Mouse (Mus musculus): ENCODE measurements around the gene Gm1043. TPM values are rescaled to one million over a fixed set of nuclear protein-coding genes. Genes with fewer than 3 reads are reported as not detected.

Gm1043 gene
- polyA plus RNA-seq, 1 experiment from 2014 or later = not detected

DNA sequence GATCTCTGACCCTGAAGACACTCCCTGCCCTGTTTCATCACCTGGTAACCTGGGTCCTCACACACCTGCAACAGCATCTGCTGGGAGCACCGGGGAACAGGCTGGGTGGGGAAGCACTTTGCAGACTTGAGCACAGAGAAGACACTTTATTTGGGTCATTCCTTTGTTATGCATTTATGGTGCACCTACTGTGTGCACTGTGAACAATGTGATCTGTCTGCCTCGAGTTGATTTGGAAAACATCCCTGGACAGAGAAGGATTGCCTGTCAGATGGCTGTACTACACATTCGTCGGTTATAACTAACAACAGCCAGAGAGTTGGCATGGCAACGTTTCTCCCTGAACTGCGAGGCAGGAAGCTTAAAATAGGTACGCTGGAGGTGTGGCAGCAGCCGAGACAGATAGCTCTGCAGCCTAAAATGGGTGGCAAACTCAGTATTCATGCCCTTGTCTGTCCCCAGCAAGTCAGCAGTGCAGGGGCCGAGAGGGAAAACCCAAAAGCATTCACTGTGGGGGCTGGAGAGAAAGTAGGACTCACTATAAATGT lies 147.9 kb downstream of the Gm1043 start:
- Histone ChIP-seq H3K9me3 (replicated peaks; ENCODE audit: control insufficient read depth, low read length) (no peaks in the 10 kb centered on the region), H3K4me3 (ENCODE audit: low read depth, low read length) (no peak overlapping the region), H3K9ac (ENCODE audit: low read depth, low read length) (no peak overlapping the region), H3K27ac (ENCODE audit: low read length) (no peak overlapping the region), H3K36me3 (ENCODE audit: control insufficient read depth, insufficient read depth) (no peaks in the 10 kb centered on the region), H3K4me1 (ENCODE audit: control insufficient read depth, low read depth, low read length) (no peaks in the 10 kb centered on the region), H3K4me2 (ENCODE audit: low read depth, low read length) (no peak overlapping the region), H3K27me3 (ENCODE audit: control insufficient read depth, insufficient read depth, low read depth, low read length) (no peaks in the 10 kb centered on the region)
- ATAC-seq (ENCODE audit: low read depth) = no peak
- WGBS (ENCODE audit: insufficient replicate concordance) = 35% methylated on average over 9 of the region's 9 CpGs

DNA sequence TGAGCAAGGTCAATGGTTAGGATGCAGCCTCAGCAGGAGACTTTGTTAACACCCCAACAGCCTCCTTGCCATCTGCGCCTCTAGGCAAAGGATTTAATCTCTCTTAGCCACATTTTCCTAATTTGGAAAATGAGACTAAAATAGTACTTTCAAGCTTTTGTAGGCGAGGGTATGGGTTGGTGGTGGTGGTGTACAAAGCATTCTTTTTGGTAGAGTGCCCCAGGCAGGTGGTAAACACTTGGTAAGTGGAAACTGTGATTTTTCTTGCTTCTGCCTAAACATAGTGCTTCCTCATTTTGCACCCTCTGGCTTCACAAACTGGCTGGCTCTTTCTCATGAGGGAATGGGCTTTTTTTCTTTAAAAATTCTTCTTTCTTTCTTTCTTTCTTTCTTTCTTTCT lies 153.5 kb downstream of the Gm1043 start:
- peaks cover 33% of the 10 kb centered on the region for H3K27me3 ChIP-seq (ENCODE audit: control insufficient read depth, insufficient read depth, low read depth, low read length)
- peaks cover 3% of the 10 kb centered on the region; the same call in 1 of the 2 replicates for H3K4me1 ChIP-seq (ENCODE audit: control insufficient read depth, low read depth, low read length)
- no peak for ATAC-seq (ENCODE audit: low read depth)
- 28% methylated on average over 2 of the region's 2 CpGs for WGBS (ENCODE audit: insufficient replicate concordance)
- no peak overlapping the region for H3K27ac ChIP-seq (ENCODE audit: low read length)
- H3K4me3 ChIP-seq (ENCODE audit: low read depth, low read length) = no peak overlapping the region
- no peak overlapping the region for H3K9ac ChIP-seq (ENCODE audit: low read depth, low read length)
- no peak overlapping the region for H3K4me2 ChIP-seq (ENCODE audit: low read depth, low read length)
- H3K36me3 ChIP-seq (ENCODE audit: control insufficient read depth, insufficient read depth) = no peaks in the 10 kb centered on the region
- no peaks in the 10 kb centered on the region for H3K9me3 ChIP-seq (replicated peaks; ENCODE audit: control insufficient read depth, low read length)

DNA sequence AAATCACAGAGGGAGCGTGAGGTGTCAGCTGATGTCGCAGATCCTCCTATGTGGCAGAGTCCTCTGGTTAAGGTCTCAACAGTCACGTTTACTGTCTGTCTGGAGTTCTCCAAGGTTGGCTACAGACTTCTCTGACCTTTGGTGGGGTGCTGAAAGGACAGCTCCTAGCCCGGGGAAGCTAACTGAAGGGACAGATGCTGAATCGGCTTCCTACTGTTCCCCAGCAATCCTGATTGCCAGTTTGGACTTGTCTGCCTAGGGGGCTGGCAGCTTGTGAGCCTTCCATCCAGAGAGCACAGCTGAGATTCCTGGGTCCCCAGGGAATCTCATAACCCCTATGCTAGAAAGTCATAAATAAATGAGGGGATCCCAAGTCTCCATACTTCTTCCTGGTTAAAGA lies 155.4 kb downstream of the Gm1043 start:
- Histone ChIP-seq H3K4me3 (ENCODE audit: low read depth, low read length) (no peak overlapping the region), H3K27me3 (ENCODE audit: control insufficient read depth, insufficient read depth, low read depth, low read length) (peaks cover 52% of the 10 kb centered on the region), H3K9me3 (replicated peaks; ENCODE audit: control insufficient read depth, low read length) (no peaks in the 10 kb centered on the region), H3K4me1 (ENCODE audit: control insufficient read depth, low read depth, low read length) (peaks cover 3% of the 10 kb centered on the region; the same call in 1 of the 2 replicates), H3K4me2 (ENCODE audit: low read depth, low read length) (no peak overlapping the region), H3K27ac (ENCODE audit: low read length) (no peak overlapping the region), H3K36me3 (ENCODE audit: control insufficient read depth, insufficient read depth) (no peaks in the 10 kb centered on the region), H3K9ac (ENCODE audit: low read depth, low read length) (no peak overlapping the region)
- ATAC-seq (ENCODE audit: low read depth) = no peak
- 4% methylated on average over 5 of the region's 5 CpGs for WGBS (ENCODE audit: insufficient replicate concordance)

DNA sequence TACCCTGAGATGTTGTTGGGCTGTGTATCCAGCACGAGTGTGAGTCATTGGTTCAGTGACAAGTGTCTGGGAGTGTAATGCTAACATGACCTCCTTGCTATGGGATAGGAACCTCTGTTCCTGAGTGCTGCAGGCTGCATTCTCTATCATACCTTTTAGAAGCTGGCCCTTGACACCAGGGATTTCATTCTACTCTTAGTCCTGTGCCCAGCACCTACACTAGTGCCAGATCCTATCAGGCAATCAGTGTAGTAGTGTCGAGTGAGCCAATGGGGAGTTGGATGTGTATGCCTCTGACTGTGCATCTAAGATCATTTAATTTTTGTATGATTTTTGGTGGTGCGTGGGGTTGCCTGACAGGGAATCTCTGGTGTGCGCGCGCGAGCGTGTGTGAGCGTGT lies 156.1 kb downstream of the Gm1043 start:
- Histone ChIP-seq H3K9me3 (replicated peaks; ENCODE audit: control insufficient read depth, low read length) (no peaks in the 10 kb centered on the region), H3K4me2 (ENCODE audit: low read depth, low read length) (no peak overlapping the region), H3K4me3 (ENCODE audit: low read depth, low read length) (no peak overlapping the region), H3K27me3 (ENCODE audit: control insufficient read depth, insufficient read depth, low read depth, low read length) (peaks cover 58% of the 10 kb centered on the region), H3K27ac (ENCODE audit: low read length) (no peak overlapping the region), H3K36me3 (ENCODE audit: control insufficient read depth, insufficient read depth) (no peaks in the 10 kb centered on the region), H3K4me1 (ENCODE audit: control insufficient read depth, low read depth, low read length) (peaks cover 3% of the 10 kb centered on the region; the same call in 1 of the 2 replicates), H3K9ac (ENCODE audit: low read depth, low read length) (no peak overlapping the region)
- 10% methylated on average over 9 of the region's 9 CpGs for WGBS (ENCODE audit: insufficient replicate concordance)
- no peak for ATAC-seq (ENCODE audit: low read depth)

DNA sequence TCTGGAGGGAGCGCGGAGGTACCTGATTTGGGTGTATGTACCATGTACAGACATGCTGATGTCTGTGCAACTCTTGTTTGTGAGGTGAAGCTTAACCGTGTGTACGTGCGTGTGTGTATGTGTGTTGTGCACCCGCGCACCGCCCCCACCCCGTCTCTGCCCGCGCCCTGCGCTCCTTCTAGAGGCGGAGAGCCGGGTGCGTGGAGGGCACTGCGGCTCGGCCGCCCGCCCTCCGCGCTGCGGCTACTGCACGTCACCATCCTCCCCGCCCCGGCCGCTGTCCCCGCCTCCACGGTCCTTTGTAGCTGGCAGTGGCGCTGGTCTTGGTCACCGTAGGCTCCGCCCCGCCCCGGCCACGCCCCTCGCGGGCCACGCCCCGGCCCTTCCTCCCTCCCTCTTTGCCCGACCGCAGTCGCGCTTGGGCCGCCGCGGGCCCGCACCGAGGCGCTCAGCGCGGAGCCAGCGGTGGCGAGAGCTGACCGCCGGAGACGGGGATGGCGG lies 156.5 kb downstream of the Gm1043 start, which contains the start of gene Crmp1:
Crmp1 (plus strand) TSS at position 290 of the 501 bp plus-strand sequence.
- Histone ChIP-seq H3K36me3 (ENCODE audit: control insufficient read depth, insufficient read depth) (no peaks in the 10 kb centered on the region), H3K9me3 (replicated peaks; ENCODE audit: control insufficient read depth, low read length) (no peaks in the 10 kb centered on the region), H3K27ac (ENCODE audit: low read length) (no peak within 1 kb of the TSS), H3K27me3 (ENCODE audit: control insufficient read depth, insufficient read depth, low read depth, low read length) (peaks cover 63% of the 10 kb centered on the region), H3K9ac (ENCODE audit: low read depth, low read length) (no peak within 1 kb of the TSS), H3K4me1 (ENCODE audit: control insufficient read depth, low read depth, low read length) (peaks cover 3% of the 10 kb centered on the region; the same call in 1 of the 2 replicates), H3K4me3 (ENCODE audit: low read depth, low read length) (no peak within 1 kb of the TSS), H3K4me2 (ENCODE audit: low read depth, low read length) (peak within 1 kb of the TSS; percentile 31)
- WGBS (ENCODE audit: insufficient replicate concordance) = 1% methylated on average over 38 of the region's 56 CpGs
- ATAC-seq (ENCODE audit: low read depth) = peak; percentile 30; the same call in 1 of the 2 replicates

DNA sequence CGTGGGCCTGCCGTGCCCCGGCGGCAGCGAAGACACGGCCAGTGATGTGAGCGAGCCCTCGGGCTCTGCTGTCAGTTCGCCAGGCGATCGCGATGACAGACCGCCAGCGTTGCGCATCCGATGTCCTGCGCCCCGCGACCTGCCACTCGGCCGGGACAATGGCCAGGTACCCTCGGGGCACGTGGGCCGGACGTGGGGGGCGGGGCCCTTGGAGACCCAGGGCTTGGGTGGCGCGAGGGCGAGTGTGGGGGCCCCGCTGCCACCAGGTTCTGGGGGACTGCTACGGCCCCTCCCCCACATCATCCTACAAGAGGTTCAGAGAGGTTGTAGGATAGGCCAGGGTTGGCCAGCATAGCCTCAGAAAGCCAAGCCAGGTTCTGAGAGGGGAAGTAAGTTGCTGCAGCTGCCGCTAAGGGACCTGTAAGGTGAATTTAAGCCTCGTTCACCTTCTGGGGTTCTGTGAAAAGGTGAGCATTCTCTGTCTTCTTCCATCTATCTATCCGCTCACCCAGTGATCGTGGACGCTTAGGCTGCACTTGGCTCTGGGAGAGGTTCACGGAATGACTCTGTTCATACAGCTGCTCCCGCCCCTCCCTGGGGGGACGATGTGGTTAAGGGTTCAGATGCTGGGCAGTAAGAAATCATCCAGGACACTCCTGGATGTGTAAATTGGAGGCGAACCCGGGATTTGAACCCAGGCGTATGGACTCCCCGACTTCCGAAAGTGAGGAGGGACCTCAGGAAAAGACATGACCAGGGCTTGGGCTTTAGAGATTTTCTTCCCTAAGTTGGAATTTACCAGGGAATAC lies 157.4 kb downstream of the Gm1043 start:
- WGBS (ENCODE audit: insufficient replicate concordance) = 11% methylated on average over 44 of the region's 44 CpGs
- Histone ChIP-seq H3K4me2 (ENCODE audit: low read depth, low read length) (peak overlapping the region; percentile 31), H3K9me3 (replicated peaks; ENCODE audit: control insufficient read depth, low read length) (no peaks in the 10 kb centered on the region), H3K27ac (ENCODE audit: low read length) (no peak overlapping the region), H3K27me3 (ENCODE audit: control insufficient read depth, insufficient read depth, low read depth, low read length) (peaks cover 71% of the 10 kb centered on the region), H3K4me3 (ENCODE audit: low read depth, low read length) (no peak overlapping the region), H3K9ac (ENCODE audit: low read depth, low read length) (no peak overlapping the region), H3K4me1 (ENCODE audit: control insufficient read depth, low read depth, low read length) (peaks cover 3% of the 10 kb centered on the region; the same call in 1 of the 2 replicates), H3K36me3 (ENCODE audit: control insufficient read depth, insufficient read depth) (no peaks in the 10 kb centered on the region)
- no peak for ATAC-seq (ENCODE audit: low read depth)

DNA sequence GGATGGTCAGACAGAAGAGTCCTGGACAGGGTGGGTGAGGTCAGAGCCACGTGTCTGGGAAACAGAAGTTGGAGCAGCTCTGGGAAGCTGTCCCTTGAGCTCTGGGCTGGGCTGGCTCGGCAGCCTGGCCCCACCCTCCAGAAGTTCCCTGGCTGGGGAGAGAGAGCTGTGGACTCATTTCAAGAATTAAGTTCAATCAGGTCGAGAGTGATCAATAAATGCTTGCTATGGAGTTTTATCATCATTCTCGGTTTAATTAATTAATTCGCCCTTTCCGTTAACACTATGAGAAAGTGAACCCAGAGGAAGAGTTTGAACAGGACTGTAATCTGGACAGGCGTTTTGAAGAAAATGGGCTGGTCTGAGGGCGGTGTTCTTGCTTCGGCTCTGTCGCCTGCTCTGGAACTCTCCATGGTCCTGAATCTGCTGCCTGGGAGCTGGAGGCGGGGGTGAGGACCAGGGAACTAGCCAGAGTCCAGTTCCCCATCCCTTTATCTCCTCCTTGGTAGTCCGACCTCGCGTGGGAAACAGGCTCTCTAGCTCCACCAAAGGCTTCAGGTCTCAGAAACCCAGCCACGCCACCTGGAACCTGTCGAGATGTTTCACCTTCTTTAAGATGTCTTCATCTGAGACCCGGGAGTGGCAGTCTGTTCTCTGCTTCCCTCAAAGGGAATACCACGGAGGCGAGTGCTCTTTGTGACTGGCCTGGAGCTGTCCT lies 158.2 kb downstream of the Gm1043 start:
- H3K27me3 ChIP-seq (ENCODE audit: control insufficient read depth, insufficient read depth, low read depth, low read length) = peaks cover 71% of the 10 kb centered on the region
- 2% methylated on average over 19 of the region's 19 CpGs for WGBS (ENCODE audit: insufficient replicate concordance)
- H3K36me3 ChIP-seq (ENCODE audit: control insufficient read depth, insufficient read depth) = no peaks in the 10 kb centered on the region
- H3K9me3 ChIP-seq (replicated peaks; ENCODE audit: control insufficient read depth, low read length) = no peaks in the 10 kb centered on the region
- peaks cover 3% of the 10 kb centered on the region; the same call in 1 of the 2 replicates for H3K4me1 ChIP-seq (ENCODE audit: control insufficient read depth, low read depth, low read length)
- no peak overlapping the region for H3K9ac ChIP-seq (ENCODE audit: low read depth, low read length)
- ATAC-seq (ENCODE audit: low read depth) = no peak
- H3K4me3 ChIP-seq (ENCODE audit: low read depth, low read length) = no peak overlapping the region
- no peak overlapping the region for H3K27ac ChIP-seq (ENCODE audit: low read length)
- no peak overlapping the region for H3K4me2 ChIP-seq (ENCODE audit: low read depth, low read length)

DNA sequence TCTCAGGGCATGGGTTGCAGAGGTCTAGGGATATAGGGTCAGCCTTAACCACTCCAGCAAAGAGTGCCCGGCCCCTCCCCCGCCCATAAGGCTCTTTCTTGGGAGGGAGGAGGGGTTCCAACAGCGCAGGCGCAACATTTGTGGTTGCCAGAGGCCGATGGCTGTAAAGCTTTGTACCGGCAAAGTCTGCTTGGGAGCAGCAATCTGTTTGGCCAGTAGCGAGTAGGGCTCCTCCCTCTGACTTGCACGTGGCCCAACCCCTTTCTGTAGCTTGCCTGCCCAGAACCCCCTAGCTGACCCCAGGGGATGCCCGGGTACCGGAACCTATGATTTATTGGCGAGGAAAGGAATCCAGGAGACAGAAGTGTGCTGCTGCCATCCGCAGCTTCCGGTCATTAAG lies 159.0 kb downstream of the Gm1043 start:
- no peak for ATAC-seq (ENCODE audit: low read depth)
- Histone ChIP-seq H3K9me3 (replicated peaks; ENCODE audit: control insufficient read depth, low read length) (no peaks in the 10 kb centered on the region), H3K4me2 (ENCODE audit: low read depth, low read length) (no peak overlapping the region), H3K9ac (ENCODE audit: low read depth, low read length) (no peak overlapping the region), H3K27me3 (ENCODE audit: control insufficient read depth, insufficient read depth, low read depth, low read length) (peaks cover 71% of the 10 kb centered on the region), H3K27ac (ENCODE audit: low read length) (no peak overlapping the region), H3K36me3 (ENCODE audit: control insufficient read depth, insufficient read depth) (no peaks in the 10 kb centered on the region), H3K4me1 (ENCODE audit: control insufficient read depth, low read depth, low read length) (peaks cover 3% of the 10 kb centered on the region; the same call in 1 of the 2 replicates), H3K4me3 (ENCODE audit: low read depth, low read length) (no peak overlapping the region)
- 3% methylated on average over 13 of the region's 13 CpGs for WGBS (ENCODE audit: insufficient replicate concordance)

All from liver, embryonic 16.5 days (tissue).